Mouse (Mus musculus): ENCODE measurements around the gene Nolc1.

The Nolc1 gene

DNA sequence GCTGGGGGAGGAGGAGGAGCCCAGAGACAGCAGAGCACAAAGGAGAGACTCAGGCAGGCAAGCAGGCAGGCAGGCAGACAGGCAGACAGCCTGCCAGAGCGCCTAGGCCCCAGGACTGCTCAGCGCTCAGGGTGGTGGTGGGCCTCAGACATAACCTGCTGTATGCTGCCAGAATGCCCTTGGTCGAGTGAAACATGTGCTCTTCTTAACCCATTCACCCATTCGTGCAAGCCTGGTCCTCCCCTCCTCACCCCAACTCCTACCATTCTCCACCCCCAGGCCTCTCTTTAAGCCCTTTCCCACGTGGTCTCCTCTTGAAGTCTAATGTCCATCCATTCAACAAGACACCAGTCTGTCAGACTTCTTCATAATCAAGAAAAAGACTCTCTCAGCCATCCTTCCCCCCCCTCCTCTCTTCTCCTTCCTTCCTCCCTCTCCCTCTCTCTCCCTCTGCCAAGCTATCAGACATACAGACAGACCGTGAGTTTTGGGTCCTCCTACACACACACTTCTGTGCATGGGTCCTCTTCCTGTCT is 33.1 kb upstream of the Nolc1 start:
- peak; percentile 74 for DNase-seq (ENCODE audit: low read depth, low spot score)

DNA sequence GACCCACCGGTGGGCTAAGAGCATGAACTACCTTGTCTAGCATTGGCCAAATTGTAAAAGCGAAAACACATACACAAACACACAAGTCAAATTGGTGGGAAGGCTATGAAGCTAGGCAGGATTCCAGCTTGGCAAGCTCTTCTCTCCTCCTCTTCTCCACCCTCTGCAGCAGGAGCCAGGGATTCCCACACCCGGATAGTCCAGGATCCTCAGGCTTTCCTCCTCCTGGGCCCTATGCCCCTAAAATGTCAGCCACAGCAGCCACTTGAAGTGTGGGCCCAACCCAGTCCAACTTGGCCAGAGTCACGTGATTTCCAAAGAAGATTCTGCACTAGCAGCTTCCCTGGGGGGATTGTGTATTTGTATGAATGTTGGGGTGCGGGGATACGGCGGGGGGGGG is 32.3 kb upstream of the Nolc1 start:
- peak; percentile 32 for DNase-seq (ENCODE audit: low read depth, low spot score)

DNA sequence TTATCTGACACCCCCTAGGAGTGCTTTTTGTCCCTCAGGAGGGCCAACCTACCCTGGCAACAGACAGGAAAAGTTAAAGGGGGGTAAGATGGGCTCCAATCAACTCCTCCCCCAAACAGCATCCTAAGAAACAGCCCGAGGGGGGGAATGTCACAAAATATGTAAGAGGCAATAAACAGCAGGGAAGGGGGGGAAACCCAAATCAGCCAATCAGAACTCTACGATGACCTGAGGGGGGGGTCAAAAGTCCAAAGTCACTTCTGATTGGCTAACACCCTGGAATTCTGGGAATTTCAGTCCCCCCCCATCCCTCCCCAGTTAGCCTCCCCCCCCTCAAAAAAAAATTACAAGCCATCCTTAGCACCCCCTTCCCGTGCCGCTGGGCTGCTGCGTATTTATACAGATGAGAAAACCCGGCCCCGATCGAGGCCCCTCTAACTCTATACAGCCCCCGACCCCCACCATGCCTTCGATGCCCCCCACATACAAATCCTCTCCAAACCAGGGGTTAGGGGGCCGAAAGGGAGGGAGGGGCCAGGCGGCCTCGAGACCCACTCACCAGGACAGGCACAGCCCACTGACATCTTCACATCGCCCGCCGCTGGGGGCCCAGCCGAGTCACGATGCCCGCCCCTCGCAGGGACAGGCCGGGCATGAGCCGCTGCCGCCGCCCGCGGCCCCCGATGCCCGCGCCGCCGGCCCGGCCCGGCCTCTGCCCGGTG is 31.2 kb upstream of the Nolc1 start, which contains the start of gene Pprc1:
Gene Pprc1, plus strand, starts transcription at position 616 of the 722 bp plus-strand sequence.
- peak; percentile 80 for DNase-seq (ENCODE audit: low read depth, low spot score)

DNA sequence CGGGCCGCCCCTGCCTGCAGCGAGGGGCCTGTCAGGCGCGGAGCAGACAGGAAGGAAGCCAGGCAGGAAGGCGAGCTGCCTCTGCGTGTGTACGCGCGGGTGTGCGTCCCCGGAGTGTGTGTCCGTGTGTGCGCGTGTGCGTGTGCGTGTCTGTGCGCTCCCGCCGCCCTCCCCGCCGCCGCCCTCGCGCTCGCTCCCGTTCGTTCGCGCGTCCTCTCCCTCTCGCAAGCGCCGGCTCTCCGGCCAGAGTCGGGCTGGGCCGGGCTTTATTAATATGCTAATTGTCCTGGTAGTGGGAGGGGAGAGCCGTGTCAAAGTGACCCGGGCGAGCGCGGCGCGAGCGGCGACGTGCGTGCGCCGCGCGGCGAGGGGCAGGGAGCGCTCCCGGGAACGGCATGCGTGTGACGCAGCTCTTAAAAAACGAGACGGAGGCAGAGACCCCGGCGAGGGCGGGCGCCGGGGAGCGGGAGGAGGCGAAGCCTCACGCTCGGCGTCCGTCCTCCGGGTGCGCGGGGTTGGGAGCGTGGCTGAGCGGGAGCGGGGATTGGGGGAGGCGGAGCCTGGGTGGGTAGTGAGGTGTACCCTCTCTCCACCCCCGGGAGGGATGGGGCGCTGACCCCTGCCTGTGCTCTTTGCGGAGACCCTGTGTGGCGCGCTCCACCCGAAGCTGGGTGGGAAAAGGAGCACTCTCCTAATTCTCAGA is 30.5 kb upstream of the Nolc1 start, which contains the start of gene Ldb1:
Gene Ldb1, minus strand, starts transcription at position 222 of the 703 bp plus-strand sequence.
- peak; percentile 88 for DNase-seq (ENCODE audit: low read depth, low spot score)

DNA sequence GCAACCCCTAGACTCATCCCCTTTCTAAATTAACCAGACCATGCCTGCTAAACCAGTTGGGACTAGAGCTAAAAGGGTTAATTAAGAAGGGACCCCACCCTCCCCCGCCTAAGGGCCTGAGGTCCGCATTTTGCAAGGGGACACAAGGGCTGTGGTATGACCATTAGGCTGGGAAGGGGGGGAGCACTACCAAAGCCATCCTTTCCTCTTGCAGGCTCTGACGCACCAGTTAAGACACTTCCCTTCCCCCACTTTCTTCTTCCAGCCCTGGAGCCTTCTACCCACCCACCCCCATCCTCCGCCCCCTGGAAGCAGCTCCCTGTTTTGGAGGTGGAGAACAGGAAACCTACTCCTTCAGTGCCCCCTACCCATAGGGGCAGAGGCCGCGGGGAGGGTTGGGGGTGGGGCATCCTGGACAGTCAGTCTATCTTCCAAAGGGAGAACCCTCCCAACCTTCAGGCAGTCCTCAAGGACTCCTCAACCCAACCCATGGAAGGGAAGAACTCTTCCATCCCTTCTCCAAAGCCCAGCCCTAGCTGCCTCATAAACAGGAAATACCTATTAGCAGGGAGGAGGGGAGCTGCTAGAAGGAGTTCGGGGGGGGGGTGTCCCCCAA is 29.9 kb upstream of the Nolc1 start:
- DNase-seq (ENCODE audit: low read depth, low spot score): no peak

DNA sequence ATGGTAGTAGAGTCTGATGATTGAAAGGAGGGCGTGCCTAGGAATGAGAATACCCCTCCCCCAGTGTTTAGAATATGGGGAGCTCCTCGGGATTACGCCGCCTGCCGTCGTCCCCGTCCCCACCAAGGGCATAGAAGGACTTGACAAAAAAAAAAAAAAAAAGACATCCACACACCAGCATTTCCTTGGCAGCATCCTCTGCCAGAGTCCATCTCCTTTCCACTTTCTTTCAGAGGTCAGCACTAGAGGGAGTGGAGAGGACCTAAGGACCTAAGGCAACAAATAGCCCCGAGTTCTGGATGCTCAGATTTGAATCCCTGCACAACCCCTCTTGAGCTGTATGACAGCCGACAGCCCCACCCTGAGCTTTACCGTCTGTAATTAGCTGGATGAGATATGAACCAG is 29.0 kb upstream of the Nolc1 start:
- DNase-seq (ENCODE audit: low read depth, low spot score): no peak

DNA sequence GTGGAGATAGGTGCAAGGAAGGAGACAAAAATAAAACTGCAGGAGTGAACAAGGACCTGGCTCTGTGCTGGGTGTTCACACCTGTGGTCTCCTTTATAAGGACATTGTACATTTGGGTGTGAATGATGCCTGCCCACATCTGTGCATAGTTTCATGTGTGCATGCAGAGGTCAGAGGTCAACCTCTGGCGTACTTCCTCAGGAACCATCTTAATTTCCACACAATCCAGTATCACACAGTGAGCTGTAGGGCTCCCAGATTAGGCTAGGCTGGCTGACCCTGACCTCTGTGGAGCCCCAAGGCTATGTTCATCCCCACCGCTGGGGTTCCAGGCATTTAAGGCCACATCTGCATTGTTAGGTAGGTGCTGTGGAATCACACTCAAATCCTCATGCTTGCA is 28.2 kb upstream of the Nolc1 start:
- DNase-seq (ENCODE audit: low read depth, low spot score): no peak

DNA sequence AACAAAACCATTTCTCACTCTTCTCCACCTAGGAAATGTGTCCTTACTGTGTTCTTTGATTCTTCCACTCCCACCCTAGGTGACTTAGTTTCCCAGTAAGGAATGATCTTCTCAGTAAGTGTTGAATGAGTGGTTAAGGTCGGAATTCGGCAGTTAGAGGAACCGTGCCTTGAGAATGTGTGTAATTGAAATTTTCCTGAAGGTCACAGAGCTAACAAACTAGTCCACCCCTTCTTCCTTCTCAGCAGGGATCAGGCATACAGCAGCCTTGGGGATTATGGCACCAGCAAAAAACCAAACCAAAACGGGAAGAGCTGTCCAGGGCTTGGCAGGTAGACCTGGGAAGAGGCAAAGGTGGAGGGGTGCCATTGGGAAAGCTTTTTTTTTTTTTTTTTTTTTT is 26.5 kb upstream of the Nolc1 start:
- no peak for DNase-seq (ENCODE audit: low read depth, low spot score)

DNA sequence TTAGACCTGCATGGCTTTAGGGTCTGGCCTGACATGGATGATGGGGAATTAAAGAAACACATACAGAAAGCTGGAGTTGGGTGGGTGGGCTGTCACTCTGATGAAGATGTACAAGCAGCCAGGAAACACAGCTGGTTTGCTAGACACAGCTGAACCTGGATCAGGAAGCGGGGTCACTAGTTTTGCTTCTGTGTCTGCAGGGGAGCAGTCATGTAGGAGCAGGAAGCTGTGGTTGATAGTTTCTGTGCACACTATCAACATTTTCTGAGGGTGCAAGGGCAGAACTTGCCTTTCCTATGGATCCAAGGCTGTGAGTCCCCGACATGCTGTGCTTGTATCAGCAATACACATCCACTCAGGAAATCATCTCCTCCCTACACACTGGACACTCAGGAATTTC is 25.2 kb upstream of the Nolc1 start:
- DNase-seq (ENCODE audit: low read depth, low spot score): peak; percentile 47

DNA sequence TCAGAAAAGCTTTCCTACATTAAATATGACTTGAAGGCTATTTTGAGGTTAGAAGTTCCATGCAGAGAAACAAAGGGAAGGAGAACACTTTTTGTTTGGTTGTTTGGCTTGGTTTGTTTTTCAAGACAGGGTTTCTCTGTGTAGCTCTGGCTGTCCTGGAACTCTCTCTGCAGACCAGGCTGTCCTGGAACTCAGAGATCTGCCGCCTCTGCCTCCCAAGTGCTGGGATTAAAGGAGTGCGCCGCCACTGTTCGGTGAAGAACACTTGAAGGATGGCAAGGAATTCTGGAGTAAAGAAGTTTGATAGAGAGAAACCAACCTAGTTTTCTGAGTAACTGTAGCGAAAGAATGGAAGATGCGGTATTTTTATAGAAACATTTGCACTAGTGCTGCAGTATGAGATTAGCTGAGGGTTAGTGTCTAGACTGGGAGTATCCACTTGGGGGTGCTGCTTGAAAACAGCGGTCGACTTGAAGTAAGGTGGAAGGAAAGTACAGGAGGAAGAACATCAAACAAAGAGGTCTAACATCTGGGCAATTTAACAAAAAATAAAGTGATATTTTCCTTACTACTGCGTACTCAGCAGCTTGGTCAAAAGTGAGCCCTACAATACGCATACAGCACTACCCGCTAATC is 19.8 kb upstream of the Nolc1 start:
- no peak for DNase-seq (ENCODE audit: low read depth, low spot score)

DNA sequence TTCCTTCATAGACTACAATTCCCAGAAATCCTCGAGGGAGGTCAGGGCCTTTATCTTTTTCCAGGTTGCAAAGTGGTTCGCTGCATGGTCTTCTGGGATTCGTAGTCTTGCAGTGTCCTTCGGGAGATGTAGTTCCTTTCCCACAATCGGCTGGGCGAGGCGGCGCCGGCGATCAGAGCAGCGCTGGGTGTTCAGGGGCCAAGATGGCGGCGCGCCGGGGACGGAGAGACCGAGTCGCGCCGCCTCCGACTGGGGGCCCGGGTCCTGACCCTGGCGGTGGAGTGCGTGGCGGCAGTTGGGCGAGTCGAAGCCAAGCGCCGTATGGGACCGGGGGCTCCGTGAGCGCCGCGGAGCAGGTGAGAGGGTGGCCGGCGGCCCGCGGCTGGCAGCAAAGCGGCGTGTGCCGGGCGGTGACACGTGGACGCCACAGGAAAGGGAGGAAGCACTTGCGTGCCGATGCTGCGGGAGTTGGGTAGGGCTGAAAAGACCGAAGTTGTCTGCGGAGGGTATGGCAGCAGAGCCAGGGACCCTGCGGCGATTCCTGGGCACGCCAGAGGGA is 19.2 kb upstream of the Nolc1 start:
- peak; percentile 96 for DNase-seq (ENCODE audit: low read depth, low spot score)

DNA sequence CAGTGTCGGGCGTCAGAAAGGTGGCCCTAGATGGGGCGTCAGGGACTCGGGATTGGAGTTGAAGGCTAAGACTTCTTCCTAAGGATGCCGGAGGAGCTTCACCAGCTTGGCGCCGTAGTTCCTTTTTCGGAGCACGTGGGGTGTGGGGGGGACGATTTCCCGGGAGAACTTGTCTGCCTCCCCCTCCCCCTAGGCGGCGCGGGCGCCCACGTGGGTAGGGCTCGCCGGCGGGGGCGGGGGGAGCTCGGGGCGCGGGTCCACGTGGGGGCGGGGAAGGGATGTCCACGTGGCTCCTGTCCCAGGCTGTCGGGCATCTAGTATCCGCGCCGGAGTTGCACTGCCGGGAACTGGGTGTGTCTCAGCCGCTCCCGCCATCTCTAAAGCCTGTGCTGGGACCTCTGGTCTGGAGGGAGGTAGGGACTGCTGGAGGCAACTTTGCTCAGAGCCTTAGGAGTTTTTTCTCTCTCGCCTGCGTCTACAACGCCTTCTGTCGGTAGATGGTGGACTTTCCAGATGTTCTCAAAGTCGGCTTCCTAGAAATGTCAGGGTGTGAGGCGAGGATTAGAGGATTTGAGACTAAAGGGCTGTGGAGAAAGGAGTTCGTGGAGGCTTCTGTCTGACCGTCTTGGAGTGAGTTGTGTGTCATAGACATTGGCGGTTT is 18.6 kb upstream of the Nolc1 start:
- DNase-seq (ENCODE audit: low read depth, low spot score): peak; percentile 78

DNA sequence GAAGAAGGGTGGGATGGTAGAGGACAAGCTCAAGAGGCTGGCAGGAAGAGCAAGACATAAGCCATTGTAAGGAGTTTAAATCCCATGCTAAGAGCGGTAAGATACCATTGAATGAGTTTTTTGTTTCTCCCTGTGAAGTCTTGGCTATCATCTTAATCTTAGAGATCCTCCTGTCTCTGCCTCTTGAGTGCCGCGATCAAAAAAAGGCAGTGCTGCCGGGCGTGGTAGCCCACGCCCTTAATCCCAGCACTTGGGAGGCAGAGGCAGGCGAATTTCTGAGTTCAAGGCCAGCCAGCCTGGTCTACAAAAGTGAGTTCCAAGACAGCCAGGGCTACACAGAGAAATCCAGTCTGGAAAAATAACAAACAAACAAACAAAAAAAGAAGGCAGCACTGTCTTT is 17.2 kb upstream of the Nolc1 start:
- no peak for DNase-seq (ENCODE audit: low read depth, low spot score)

DNA sequence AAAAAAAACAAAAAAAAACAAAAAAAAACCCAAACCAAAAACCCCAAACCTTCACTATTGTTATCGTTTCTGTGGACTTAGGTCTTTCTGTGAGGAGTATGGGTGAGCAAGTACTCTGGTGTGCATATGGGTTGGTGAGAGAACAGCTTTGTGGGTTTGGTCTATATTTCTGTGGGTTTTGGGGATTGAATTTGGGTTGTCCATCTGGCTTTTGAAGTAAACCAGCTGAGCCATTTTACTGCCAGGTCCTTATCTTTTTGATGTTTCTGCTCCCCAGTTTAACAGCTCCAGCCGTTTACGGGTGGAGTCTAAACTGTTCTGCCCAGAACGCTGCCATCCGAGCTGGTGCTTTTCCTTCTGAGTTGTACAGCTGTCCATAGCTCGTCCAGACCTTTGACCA is 14.8 kb upstream of the Nolc1 start:
- no peak for DNase-seq (ENCODE audit: low read depth, low spot score)

DNA sequence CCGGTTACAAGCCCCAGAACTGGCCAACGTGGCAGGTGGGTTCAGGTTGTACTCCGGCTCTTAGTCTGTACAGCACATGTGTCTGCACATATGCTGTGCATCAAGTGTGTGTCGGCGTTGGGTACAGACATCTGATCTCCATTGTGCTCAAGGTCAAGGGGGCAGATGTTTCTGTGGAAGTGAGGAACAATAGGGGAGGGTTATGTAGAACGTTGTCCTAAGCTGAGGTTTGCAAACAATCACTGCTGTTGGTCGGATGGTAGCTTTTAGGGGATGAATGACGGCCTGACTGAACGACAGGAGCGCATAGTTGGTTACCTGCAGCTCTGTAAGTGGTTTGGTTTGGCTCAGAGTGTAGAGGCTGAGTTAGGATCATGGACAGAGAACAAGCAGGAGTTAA is 7.6 kb upstream of the Nolc1 start:
- DNase-seq (ENCODE audit: low read depth, low spot score): no peak

DNA sequence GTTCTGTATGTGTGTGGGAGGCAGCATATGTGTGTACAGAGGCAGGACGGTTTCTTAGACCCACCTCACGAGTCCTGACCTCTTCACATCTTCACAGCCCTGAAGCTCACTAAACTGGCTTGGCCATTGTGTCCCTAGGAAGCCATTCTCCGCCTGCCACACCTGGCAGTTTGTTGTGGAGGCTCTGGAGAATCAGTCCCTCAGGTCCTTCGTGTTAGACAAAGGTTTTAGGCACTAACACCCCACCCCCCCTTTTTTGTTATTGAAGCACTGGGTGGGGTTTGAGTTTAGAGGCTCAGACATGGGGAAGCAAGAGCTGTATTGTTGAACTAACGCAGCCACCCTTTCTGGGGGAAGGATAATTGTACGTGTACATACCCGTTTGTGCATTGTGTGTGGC is 2.4 kb upstream of the Nolc1 start:
- no peak for DNase-seq (ENCODE audit: low read depth, low spot score)

DNA sequence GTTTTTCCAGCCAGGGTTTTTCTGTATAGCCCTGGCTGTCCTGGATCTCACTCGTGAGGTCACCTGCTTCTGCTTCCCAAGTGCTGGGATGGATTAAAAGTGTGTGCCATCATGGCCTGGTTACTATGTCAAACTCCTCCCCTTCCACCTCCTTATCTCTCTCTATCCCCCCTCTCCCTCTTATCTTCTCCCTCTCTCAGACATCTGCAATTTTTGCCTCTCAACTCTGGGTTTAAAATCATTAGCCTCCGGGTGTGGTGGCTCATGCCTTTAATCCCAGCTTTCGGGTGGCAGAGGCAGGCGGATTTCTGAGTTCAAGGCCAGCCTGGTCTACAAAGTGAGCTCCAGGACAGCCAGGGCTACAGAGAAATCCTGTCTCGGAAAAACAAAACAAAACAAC is 1.4 kb upstream of the Nolc1 start:
- DNase-seq (ENCODE audit: low read depth, low spot score): no peak

DNA sequence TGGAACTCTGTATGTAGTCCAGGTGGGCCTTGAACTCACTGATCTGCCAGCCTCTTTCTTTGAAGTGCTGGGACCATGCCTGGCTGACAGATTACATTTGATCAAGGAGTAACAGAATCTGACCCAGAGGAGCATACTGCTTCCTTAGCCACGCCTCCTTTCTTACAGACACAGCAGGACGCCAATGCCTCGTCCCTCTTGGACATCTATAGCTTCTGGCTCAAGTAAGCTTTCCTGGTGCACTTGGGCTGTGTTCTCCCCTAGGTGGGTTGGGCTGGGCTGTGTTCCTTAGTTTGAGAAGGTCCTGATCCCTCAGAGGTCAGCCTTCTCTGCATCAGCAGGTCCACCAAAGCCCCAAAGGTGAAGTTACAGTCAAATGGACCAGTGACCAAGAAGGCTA is 2.9 kb downstream of the Nolc1 start:
- no peak for DNase-seq (ENCODE audit: low read depth, low spot score)

DNA sequence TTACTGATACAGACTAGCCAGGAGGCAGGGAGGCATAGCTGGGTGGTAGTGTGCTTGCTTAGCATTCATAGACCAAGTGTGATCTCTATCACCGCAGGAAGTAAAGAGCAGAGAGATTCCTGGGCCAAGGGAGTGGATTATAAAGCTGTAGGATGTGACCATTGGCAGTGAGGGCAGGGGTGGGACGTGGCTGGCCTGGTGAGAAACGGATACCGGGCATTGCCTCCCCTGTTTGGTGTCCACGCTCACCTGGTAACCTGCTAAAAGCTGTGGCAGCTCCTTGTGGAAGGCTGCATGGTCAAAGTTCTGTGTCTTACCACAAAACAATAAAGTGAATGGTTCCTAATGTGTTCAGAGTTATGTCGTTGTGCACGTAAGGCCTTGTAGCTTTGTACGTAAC is 9.5 kb downstream of the Nolc1 start:
- no peak for DNase-seq (ENCODE audit: low read depth, low spot score)

DNA sequence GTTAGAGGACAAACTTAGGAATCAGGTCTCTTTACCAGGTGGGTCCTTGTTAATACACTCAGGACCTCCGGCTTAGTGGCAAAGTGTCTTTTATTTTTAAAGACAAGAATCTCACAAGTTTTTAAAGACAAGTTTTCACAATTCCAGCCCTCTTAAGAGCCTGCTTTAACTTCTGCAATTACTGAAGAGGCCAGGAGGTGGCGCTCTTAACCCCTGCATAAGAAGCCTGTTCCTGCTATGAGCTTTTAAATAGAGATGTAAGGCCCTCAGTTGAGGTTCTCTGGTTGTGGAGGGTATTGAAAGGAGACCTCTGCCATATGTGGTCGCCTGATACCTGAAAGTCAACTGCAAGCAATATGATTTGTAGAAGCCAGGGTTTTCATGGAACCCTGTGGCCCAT is 10.7 kb downstream of the Nolc1 start:
- DNase-seq (ENCODE audit: low read depth, low spot score): peak; percentile 78

DNA sequence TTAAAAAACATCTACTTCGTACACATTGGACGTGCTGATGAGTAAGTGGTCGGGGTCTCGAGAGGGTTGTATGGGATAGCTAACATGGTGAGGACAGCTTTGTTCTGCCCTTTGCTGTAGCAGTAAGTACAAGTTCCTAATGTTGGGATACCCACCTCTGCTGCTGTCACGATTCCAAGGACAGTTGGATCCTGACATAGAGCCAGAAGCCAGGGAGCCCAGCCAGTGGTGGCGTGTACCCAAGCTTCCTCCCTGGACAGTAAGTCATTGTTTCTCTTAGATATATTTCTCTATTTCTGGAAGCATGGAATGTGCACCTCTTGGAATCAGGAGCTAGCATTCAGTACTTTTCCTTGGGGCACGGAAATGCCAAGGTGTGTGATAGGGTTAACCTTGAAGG is 12.2 kb downstream of the Nolc1 start:
- no peak for DNase-seq (ENCODE audit: low read depth, low spot score)

Data from A20 (cell line).